In the genomic region with DNA sequence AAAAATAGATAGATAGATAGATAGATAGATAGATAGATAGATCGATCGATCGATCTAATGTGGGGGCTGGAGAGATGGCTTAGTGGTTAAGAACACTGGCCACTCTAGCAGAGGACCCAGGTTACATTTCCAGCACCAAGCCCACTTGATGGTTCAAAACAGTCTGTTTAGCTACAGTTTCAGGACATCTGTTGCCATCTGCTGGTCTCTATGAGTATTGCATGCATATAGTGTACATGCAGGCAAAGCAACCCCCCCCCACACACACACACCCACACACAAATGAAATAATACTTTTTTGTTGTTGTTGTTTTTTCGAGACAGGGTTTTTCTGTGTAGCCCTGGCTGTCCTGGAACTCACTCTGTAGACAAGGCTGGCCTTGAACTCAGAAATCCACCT, we compare ENCODE assay signal across 8 mouse cellular contexts.
DNase-seq lines count a peak whose midpoint lies in the region; ATAC-seq and TF ChIP-seq lines count a peak whose summit lies in the region.
"Had no signal": no experiment of that assay in that cellular context is flagged by ENCODE, and none has a peak within 500 bp of the region (broad histone marks: within the 10 kb centered on the region; RNA-seq: fewer than 3 reads in every experiment).

No protein-coding gene starts in this region.

- no peaks in the 10 kb centered on the region for H3K27me3 ChIP-seq in kidney, postnatal 0 days (ENCODE audit: insufficient read depth, low read length)
- H3K27me3 ChIP-seq: neural tube, embryonic 13.5 days had no signal

- H3K9ac ChIP-seq in kidney, postnatal 0 days (ENCODE audit: low read depth, low read length) = no peak overlapping the region
- H3K9ac ChIP-seq: neural tube, embryonic 13.5 days had no signal

- H3K4me1 ChIP-seq in kidney, postnatal 0 days (replicated peaks; ENCODE audit: insufficient read depth, low read length) = no peaks in the 10 kb centered on the region
- H3K4me1 ChIP-seq: neural tube, embryonic 13.5 days had no signal

- WGBS in kidney, postnatal 0 days = 82% methylated on average over 4 of the region's 4 CpGs

- H3K4me3 ChIP-seq in kidney, postnatal 0 days (replicated peaks; ENCODE audit: low read depth, low read length) = no peak overlapping the region
- H3K4me3 ChIP-seq: neural tube, embryonic 13.5 days had no signal

- H3K36me3 ChIP-seq in kidney, postnatal 0 days (ENCODE audit: insufficient read depth, low read length) = no peaks in the 10 kb centered on the region
- H3K36me3 ChIP-seq: neural tube, embryonic 13.5 days had no signal

- DNase-seq in kidney, postnatal 0 days (ENCODE audit: low spot score) = no peak
- no peak for DNase-seq in kidney, adult 8-10 months
- peak; percentile 58 for DNase-seq in R1 (ENCODE audit: low read depth, low spot score)
- no peak for DNase-seq in adrenal gland, postnatal 25 days
- no peak for DNase-seq in frontal cortex, postnatal 25 days (ENCODE audit: low spot score in 2 of 2)

- TF ChIP-seq CTCF in kidney, postnatal 0 days (IDR thresholded peaks at IDR 0.05; ENCODE audit: low read depth) = peak; percentile 63

- no peak overlapping the region for H3K4me2 ChIP-seq in kidney, postnatal 0 days (ENCODE audit: low read length)
- H3K4me2 ChIP-seq: neural tube, embryonic 13.5 days had no signal

- ATAC-seq in kidney, postnatal 0 days (replicated peaks; ENCODE audit: low FRiP score, low read depth) = no peak
- peak; percentile 75 for ATAC-seq in CD4-positive, CD25-positive, alpha-beta regulatory T cell, adult 4 months
- ATAC-seq in megakaryocyte progenitor cell, adult 5-6 weeks (replicated peaks; ENCODE audit: poor library complexity) = peak; percentile 82

- no peak overlapping the region for H3K27ac ChIP-seq in kidney, postnatal 0 days
- H3K27ac ChIP-seq: neural tube, embryonic 13.5 days had no signal

- no peaks in the 10 kb centered on the region for H3K9me3 ChIP-seq in kidney, postnatal 0 days (replicated peaks; ENCODE audit: low read length)
- H3K9me3 ChIP-seq: neural tube, embryonic 13.5 days had no signal
